Mouse (Mus musculus) kidney, embryonic 14.5 days (tissue): Measurements from ENCODE around the gene Serpine3. TPM values are rescaled to one million over a fixed set of nuclear protein-coding genes. Genes with fewer than 3 reads are reported as not detected.

Experiments used
- ATAC-seq: fragments of 200-750 bp; cut with Nextera tagmentation; 2 replicates; pipeline ENCODE4 v1.8.0; 2017; ENCODE audit warnings: moderate number of reproducible peaks, mild to moderate bottlenecking, moderate TSS enrichment, moderate library complexity; ENCODE audit not compliant: low FRiP score, low TSS enrichment
- H3K27ac ChIP-seq: fragments of 300-500 bp; sonication (generic); 2 replicates; pipeline ENCODE4 v1.5.1; 2014; ENCODE audit warnings: low read depth, mild to moderate bottlenecking, low read length, moderate library complexity, mixed read lengths
- H3K27me3 ChIP-seq: fragments of 300-500 bp; sonication (generic); 2 replicates; pipeline ENCODE4 v1.6.1; 2014; ENCODE audit warnings: mild to moderate bottlenecking, low read length; ENCODE audit not compliant: control insufficient read depth, insufficient read depth
- H3K36me3 ChIP-seq: fragments of 300-500 bp; sonication (generic); 2 replicates; pipeline ENCODE4 v1.6.1; 2014; ENCODE audit warnings: low read length, mixed read lengths; ENCODE audit not compliant: control insufficient read depth, insufficient read depth
- H3K4me1 ChIP-seq: fragments of 300-500 bp; sonication (generic); 2 replicates; pipeline ENCODE4 v1.6.1; 2014; ENCODE audit warnings: low read length, mixed read lengths; ENCODE audit not compliant: control insufficient read depth, insufficient read depth
- H3K4me2 ChIP-seq: fragments of 300-500 bp; sonication (generic); replicated peaks from 2 replicates; pipeline ENCODE4 v1.6.1; 2014; ENCODE audit warnings: low read depth, mild to moderate bottlenecking, low read length
- H3K4me3 ChIP-seq: fragments of 300-500 bp; sonication (generic); 2 replicates; pipeline ENCODE4 v1.5.1; 2014; ENCODE audit warnings: mild to moderate bottlenecking, low read length
- H3K9ac ChIP-seq: fragments of 300-500 bp; sonication (generic); 2 replicates; pipeline ENCODE4 v1.6.1; 2014; ENCODE audit warnings: low read depth, mild to moderate bottlenecking, low read length, moderate library complexity
- H3K9me3 ChIP-seq: fragments of 300-500 bp; sonication (generic); 2 replicates; pipeline ENCODE4 v1.6.1; 2016; ENCODE audit warnings: low read length; ENCODE audit not compliant: control insufficient read depth
- WGBS: fragments of 180-500 bp; shearing (Covaris S2); extraction: QIAGEN DNeasy Blood & Tissue Kit; methylation state at CpG from one replicate; pipeline ENCODE4 v1.1.7; 2014; 5-methylcytosine and 5-hydroxymethylcytosine counted together
- polyA plus RNA-seq: library from polyadenylated mRNA; unstranded; fragments of >200 nt; fragmentation: Nextera tagmentation; extraction: Ambion mirVana; gene quantifications from 2 replicates; pipeline ENCODE4 v1.2.1, GENCODE M21; 2014

The Serpine3 gene
- polyA plus RNA-seq, 1 experiment from 2014 or later = not detected

DNA sequence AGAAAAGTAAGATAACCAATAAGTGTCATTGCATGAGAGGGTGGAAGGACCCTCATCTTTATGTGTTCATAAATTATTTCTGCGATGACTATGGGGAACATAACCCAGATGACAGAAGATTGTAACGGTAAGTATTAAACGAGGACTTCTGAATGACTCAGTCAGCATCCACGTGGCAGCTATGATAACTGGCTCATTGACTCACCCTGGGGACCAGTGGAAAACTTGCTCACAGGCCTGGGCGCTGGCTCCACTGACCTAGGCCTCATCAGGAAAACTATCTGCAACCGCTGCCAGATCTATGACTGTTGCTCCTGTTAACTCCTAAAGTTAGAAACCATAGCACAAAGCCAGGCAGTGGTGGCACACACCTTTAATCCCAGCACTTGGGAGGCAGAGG, 15.1 kb upstream of the Serpine3 start:
- 90% methylated on average over 6 of the region's 6 CpGs for WGBS
- no peak overlapping the region for H3K27ac ChIP-seq

DNA sequence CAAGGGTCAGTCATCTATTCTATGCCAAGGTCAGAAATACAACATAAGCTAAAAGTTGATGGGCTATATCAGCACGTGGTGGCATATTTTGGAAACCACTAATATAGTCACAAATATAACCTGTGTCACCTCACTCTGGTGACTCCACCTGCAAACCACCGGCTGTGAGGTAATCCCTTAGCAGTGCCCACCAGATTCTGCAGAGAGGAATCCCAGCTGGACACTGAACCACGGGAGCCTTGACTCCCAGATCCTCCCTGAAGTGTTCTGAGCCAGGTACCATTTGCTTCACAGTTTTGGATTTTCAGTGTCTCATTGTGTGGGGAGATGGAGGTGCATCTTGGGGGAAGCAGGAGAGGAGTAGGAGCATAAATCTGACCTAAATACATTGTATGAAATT, 13.1 kb upstream of the Serpine3 start:
- no peak overlapping the region for H3K4me2 ChIP-seq
- ATAC-seq = no peak
- no peaks in the 10 kb centered on the region for H3K4me1 ChIP-seq
- H3K27me3 ChIP-seq = no peaks in the 10 kb centered on the region
- 68% methylated on average over 3 of the region's 3 CpGs for WGBS
- no peaks in the 10 kb centered on the region for H3K9me3 ChIP-seq
- H3K27ac ChIP-seq = no peak overlapping the region
- no peaks in the 10 kb centered on the region for H3K36me3 ChIP-seq
- H3K9ac ChIP-seq = no peak overlapping the region
- H3K4me3 ChIP-seq = no peak overlapping the region

More for the DNA sequence above, 15.1 kb upstream of the Serpine3 start:
- H3K9ac ChIP-seq = no peak overlapping the region
- H3K9me3 ChIP-seq = no peaks in the 10 kb centered on the region
- H3K4me3 ChIP-seq = no peak overlapping the region
- no peaks in the 10 kb centered on the region for H3K4me1 ChIP-seq
- no peak overlapping the region for H3K4me2 ChIP-seq
- H3K36me3 ChIP-seq = no peaks in the 10 kb centered on the region
- H3K27me3 ChIP-seq = no peaks in the 10 kb centered on the region
- no peak for ATAC-seq

DNA sequence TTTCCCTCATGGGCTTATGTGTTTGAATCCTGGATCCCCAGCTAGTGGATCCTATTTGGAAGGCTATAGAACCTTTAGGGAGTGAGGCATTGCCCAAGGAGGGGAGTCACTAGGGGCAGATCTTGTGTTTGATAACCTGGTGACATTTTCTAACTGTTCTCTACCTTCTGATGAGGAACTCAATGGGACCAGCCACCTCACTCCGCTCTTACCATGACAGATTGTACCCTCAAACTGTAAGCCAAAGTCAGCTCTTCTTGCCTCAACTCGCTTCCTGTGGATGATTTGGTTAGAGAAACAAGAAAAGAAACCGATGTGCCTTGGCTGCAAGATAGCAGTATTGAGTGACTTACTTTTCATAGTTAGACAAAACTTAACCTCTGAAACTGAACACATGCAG, 11.7 kb upstream of the Serpine3 start:
- H3K27ac ChIP-seq = no peak overlapping the region
- no peaks in the 10 kb centered on the region for H3K9me3 ChIP-seq
- H3K9ac ChIP-seq = no peak overlapping the region
- no peak overlapping the region for H3K4me3 ChIP-seq
- no peaks in the 10 kb centered on the region for H3K4me1 ChIP-seq
- ATAC-seq = no peak
- H3K4me2 ChIP-seq = no peak overlapping the region
- no peaks in the 10 kb centered on the region for H3K27me3 ChIP-seq
- WGBS = 94% methylated on average over 3 of the region's 3 CpGs
- no peaks in the 10 kb centered on the region for H3K36me3 ChIP-seq

DNA sequence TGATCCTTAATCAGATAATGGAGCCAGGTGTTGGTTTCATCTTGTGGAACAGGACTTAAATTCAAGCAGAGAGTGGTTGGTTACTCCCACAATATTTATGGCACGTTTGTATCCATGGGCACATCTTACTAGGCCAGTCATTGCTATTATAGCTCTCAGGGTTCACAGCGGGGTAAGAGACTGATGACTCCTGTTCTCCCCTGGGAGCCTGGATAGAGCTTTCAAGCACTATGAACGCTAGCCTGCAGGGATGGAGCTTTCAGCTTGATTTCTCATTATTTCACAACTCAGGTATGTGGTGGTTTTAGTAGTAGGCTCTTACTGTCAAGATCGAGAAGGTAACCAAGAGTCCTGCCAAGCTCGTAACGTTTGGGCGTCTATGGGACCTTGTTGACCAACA, 7.5 kb upstream of the Serpine3 start:
- Histone ChIP-seq H3K27ac (no peak overlapping the region), H3K4me2 (no peak overlapping the region), H3K27me3 (no peaks in the 10 kb centered on the region), H3K4me3 (no peak overlapping the region), H3K9me3 (no peaks in the 10 kb centered on the region), H3K36me3 (no peaks in the 10 kb centered on the region), H3K4me1 (no peaks in the 10 kb centered on the region), H3K9ac (no peak overlapping the region)
- ATAC-seq = no peak
- 86% methylated on average over 7 of the region's 7 CpGs for WGBS

GRCm38 (mm10) chr14:62657469-62657868, 6.0 kb upstream of the Serpine3 start:
- no peaks in the 10 kb centered on the region for H3K4me1 ChIP-seq

GRCm38 (mm10) chr14:62662381-62662780, 1.1 kb upstream of the Serpine3 start:
- no peaks in the 10 kb centered on the region for H3K9me3 ChIP-seq
- WGBS = 70% methylated on average over 6 of the region's 6 CpGs
- H3K36me3 ChIP-seq = no peaks in the 10 kb centered on the region
- no peak for ATAC-seq
- no peak overlapping the region for H3K27ac ChIP-seq
- no peak overlapping the region for H3K4me2 ChIP-seq
- no peak overlapping the region for H3K4me3 ChIP-seq
- no peaks in the 10 kb centered on the region for H3K4me1 ChIP-seq
- no peaks in the 10 kb centered on the region for H3K27me3 ChIP-seq
- no peak overlapping the region for H3K9ac ChIP-seq

More at GRCm38 (mm10) chr14:62657469-62657868, 6.0 kb upstream of the Serpine3 start:
- Histone ChIP-seq H3K27me3 (no peaks in the 10 kb centered on the region), H3K36me3 (no peaks in the 10 kb centered on the region), H3K4me3 (no peak overlapping the region), H3K9me3 (no peaks in the 10 kb centered on the region), H3K27ac (no peak overlapping the region), H3K4me2 (no peak overlapping the region), H3K9ac (no peak overlapping the region)
- WGBS = 75% methylated on average over 3 of the region's 3 CpGs
- ATAC-seq = no peak

GRCm38 (mm10) chr14:62664976-62665673, 1.7 kb downstream of the Serpine3 start:
- no peak overlapping the region for H3K4me3 ChIP-seq
- no peaks in the 10 kb centered on the region for H3K36me3 ChIP-seq
- ATAC-seq = no peak
- no peak overlapping the region for H3K27ac ChIP-seq
- WGBS = 45% methylated on average over 9 of the region's 9 CpGs
- no peak overlapping the region for H3K4me2 ChIP-seq
- H3K4me1 ChIP-seq = no peaks in the 10 kb centered on the region
- H3K9ac ChIP-seq = no peak overlapping the region
- H3K27me3 ChIP-seq = no peaks in the 10 kb centered on the region
- no peaks in the 10 kb centered on the region for H3K9me3 ChIP-seq

- H3K4me1 ChIP-seq = no peaks in the 10 kb centered on the region
- H3K4me3 ChIP-seq = no peak overlapping the region
- ATAC-seq = no peak
- no peaks in the 10 kb centered on the region for H3K9me3 ChIP-seq
- H3K9ac ChIP-seq = no peak overlapping the region
- WGBS = 74% methylated on average over 3 of the region's 3 CpGs
- no peak overlapping the region for H3K27ac ChIP-seq
- H3K4me2 ChIP-seq = no peak overlapping the region
- no peaks in the 10 kb centered on the region for H3K36me3 ChIP-seq
- no peaks in the 10 kb centered on the region for H3K27me3 ChIP-seq
These were observed 10.2 kb downstream of the Serpine3 start for GRCm38 (mm10) chr14:62673646-62674045.

DNA sequence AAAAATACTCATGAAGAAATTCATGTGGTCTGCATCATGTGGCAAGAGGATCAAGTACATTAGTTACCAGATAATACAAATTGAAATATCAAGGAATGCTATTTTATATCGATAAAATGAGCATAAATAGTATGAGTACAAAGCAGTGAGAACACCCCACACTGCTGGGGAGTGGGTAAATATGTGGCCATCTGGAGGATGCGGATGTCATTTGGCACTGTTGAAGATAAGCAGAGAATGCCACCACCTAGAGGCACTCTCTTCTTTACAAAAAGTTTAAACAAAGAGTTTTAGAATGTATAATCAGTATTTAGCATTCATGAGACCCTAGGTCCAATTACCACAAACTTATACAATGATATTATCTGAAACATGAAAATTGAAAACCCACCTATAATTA, 54.7 kb downstream of the Serpine3 start:
- Histone ChIP-seq H3K4me3 (no peak overlapping the region), H3K27ac (no peak overlapping the region), H3K36me3 (peaks cover 25% of the 10 kb centered on the region), H3K27me3 (no peaks in the 10 kb centered on the region), H3K9ac (no peak overlapping the region), H3K4me1 (no peaks in the 10 kb centered on the region), H3K9me3 (no peaks in the 10 kb centered on the region), H3K4me2 (no peak overlapping the region)
- ATAC-seq = no peak
- WGBS = 94% methylated on average over 2 of the region's 2 CpGs
